Mouse (Mus musculus) liver, embryonic 13.5 days (tissue): ENCODE data around the gene Dmrta1. TPM values are rescaled to one million over a fixed set of nuclear protein-coding genes. Genes with fewer than 3 reads are reported as not detected.
A peak's percentile ranks its signal among the peaks of the same experiment; 100 is the strongest.
"Not testable (repeated sequence)": the region's sequence is repeated elsewhere in the genome, so short reads cannot be mapped to it uniquely, and the experiment has no call there.

Source experiments
- ATAC-seq: fragments of 200-750 bp; cut with Nextera tagmentation; 2 replicates; pipeline ENCODE4 v1.8.0; 2017; ENCODE audit warnings: low read depth, mild to moderate bottlenecking, moderate number of reproducible peaks, moderate library complexity
- DNase-seq: peaks from one replicate; pipeline ENCODE4 v3.0.0; 2022
- H3K27ac ChIP-seq: fragments of 300-500 bp; sonication (generic); 2 replicates; pipeline ENCODE4 v1.5.1; 2015; ENCODE audit warnings: moderate library complexity, mild to moderate bottlenecking, inconsistent platforms
- H3K27me3 ChIP-seq: fragments of 300-500 bp; sonication (generic); 2 replicates; pipeline ENCODE4 v1.6.1; 2015; ENCODE audit warnings: mild to moderate bottlenecking, inconsistent platforms
- H3K36me3 ChIP-seq: fragments of 300-500 bp; sonication (generic); 2 replicates; pipeline ENCODE4 v1.6.1; 2015; ENCODE audit warnings: mild to moderate bottlenecking, inconsistent platforms
- H3K4me1 ChIP-seq: fragments of 300-500 bp; sonication (generic); replicated peaks from 2 replicates; pipeline ENCODE4 v1.6.1; 2015; ENCODE audit warnings: inconsistent platforms
- H3K4me2 ChIP-seq: fragments of 300-500 bp; sonication (generic); 2 replicates; pipeline ENCODE4 v1.6.1; 2015; ENCODE audit warnings: inconsistent platforms, mild to moderate bottlenecking, moderate library complexity
- H3K4me3 ChIP-seq: fragments of 300-500 bp; sonication (generic); replicated peaks from 2 replicates; pipeline ENCODE4 v1.5.1; 2015; ENCODE audit warnings: mild to moderate bottlenecking, inconsistent platforms
- H3K9ac ChIP-seq: fragments of 300-500 bp; sonication (generic); 2 replicates; pipeline ENCODE4 v1.6.1; 2015; ENCODE audit warnings: mild to moderate bottlenecking, inconsistent platforms
- H3K9me3 ChIP-seq: fragments of 300-500 bp; sonication (generic); replicated peaks from 2 replicates; pipeline ENCODE4 v1.6.1; 2016; ENCODE audit warnings: inconsistent platforms
- WGBS: fragments of 180-500 bp; shearing (Covaris S2); methylation state at CpG from one replicate; pipeline ENCODE4 v1.1.7; 2015; ENCODE audit not compliant: insufficient replicate concordance; 5-methylcytosine and 5-hydroxymethylcytosine counted together
- polyA plus RNA-seq: library from polyadenylated mRNA; unstranded; fragments of >200 nt; fragmentation: Nextera tagmentation; extraction: Ambion mirVana; gene quantifications from 2 replicates; pipeline ENCODE4 v1.2.1, GENCODE M21; 2015

Dmrta1 gene
- polyA plus RNA-seq, 1 experiment from 2014 or later, result not detected

- ATAC-seq (no peak), DNase-seq (no peak)
- Histone ChIP-seq H3K4me2 (no peak overlapping the region), H3K4me3 (no peak overlapping the region), H3K36me3 (no peaks in the 10 kb centered on the region), H3K27me3 (no peaks in the 10 kb centered on the region), H3K27ac (no peak overlapping the region), H3K4me1 (no peaks in the 10 kb centered on the region), H3K9me3 (no peaks in the 10 kb centered on the region), H3K9ac (no peak overlapping the region)
- WGBS, result 67% methylated on average over 5 of the region's 5 CpGs
Observed at GRCm38 (mm10) chr4:89678713-89679112, 523 bp upstream of the Dmrta1 start.

GRCm38 (mm10) chr4:89687961-89688803 lies 8.9 kb downstream of the Dmrta1 start:
- peaks cover 46% of the 10 kb centered on the region for H3K27me3 ChIP-seq
- WGBS, result 1% methylated on average over 78 of the region's 78 CpGs
- ATAC-seq, result peak; percentile 20; the same call in 1 of the 2 replicates

DNA sequence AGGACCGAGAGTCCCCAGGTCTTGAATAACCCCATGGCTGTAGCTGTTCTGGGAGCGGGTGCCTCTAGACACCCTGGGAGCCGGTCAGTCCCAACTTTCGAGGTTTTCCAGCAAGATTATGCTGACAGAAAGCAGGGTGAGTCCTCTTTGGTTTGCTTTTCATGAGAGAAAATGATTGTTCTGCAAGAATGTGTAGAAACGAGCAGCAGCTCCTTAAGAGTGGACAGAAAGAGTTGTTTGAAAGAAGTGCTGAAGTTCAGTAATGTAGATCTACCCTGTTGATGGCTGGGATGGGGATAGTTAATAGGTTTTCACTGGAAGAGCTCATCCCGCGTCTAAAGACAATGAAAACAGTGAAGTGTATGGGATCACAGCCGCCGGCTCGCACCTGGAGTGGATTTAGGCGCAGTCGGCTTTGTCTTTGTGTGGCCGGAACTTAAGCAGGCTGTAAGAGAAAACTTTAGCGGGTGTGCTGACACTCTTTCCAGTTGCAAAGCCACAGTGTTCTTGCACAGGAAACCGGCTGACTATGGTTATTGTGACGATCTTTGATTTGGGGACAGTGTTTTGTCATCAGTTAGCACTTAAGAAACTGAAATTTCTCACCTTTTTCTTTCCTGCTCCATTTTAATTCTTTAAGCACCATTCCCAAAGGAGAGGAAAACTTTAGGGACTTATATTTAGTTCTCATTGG lies 9.7 kb downstream of the Dmrta1 start:
- ATAC-seq, result no peak
- WGBS, result 4% methylated on average over 16 of the region's 16 CpGs

More at GRCm38 (mm10) chr4:89687961-89688803, 8.9 kb downstream of the Dmrta1 start:
- no peaks in the 10 kb centered on the region for H3K4me1 ChIP-seq
- no peaks in the 10 kb centered on the region for H3K36me3 ChIP-seq
- H3K9me3 ChIP-seq, result no peaks in the 10 kb centered on the region
- DNase-seq, result no peak
- no peak overlapping the region for H3K27ac ChIP-seq
- H3K4me2 ChIP-seq, result peak overlapping the region; percentile 51
- H3K9ac ChIP-seq, result no peak overlapping the region
- H3K4me3 ChIP-seq, result peak overlapping the region; percentile 30

GRCm38 (mm10) chr4:89691936-89692335 lies 12.7 kb downstream of the Dmrta1 start:
- no peak overlapping the region for H3K27ac ChIP-seq
- H3K4me3 ChIP-seq, result no peak overlapping the region
- H3K9ac ChIP-seq, result no peak overlapping the region
- no peaks in the 10 kb centered on the region for H3K36me3 ChIP-seq
- WGBS, result 72% methylated on average over 6 of the region's 6 CpGs
- H3K4me1 ChIP-seq, result no peaks in the 10 kb centered on the region
- DNase-seq (no peak), ATAC-seq (no peak)
- H3K27me3 ChIP-seq, result peaks cover 38% of the 10 kb centered on the region
- H3K4me2 ChIP-seq, result no peak overlapping the region
- no peaks in the 10 kb centered on the region for H3K9me3 ChIP-seq

More for the DNA sequence above, 9.7 kb downstream of the Dmrta1 start:
- Histone ChIP-seq H3K27ac (no peak overlapping the region), H3K4me2 (peak overlapping the region; percentile 51), H3K4me1 (no peaks in the 10 kb centered on the region), H3K36me3 (no peaks in the 10 kb centered on the region), H3K27me3 (peaks cover 46% of the 10 kb centered on the region), H3K4me3 (peak overlapping the region; percentile 30), H3K9me3 (no peaks in the 10 kb centered on the region), H3K9ac (no peak overlapping the region)
- DNase-seq, result no peak

DNA sequence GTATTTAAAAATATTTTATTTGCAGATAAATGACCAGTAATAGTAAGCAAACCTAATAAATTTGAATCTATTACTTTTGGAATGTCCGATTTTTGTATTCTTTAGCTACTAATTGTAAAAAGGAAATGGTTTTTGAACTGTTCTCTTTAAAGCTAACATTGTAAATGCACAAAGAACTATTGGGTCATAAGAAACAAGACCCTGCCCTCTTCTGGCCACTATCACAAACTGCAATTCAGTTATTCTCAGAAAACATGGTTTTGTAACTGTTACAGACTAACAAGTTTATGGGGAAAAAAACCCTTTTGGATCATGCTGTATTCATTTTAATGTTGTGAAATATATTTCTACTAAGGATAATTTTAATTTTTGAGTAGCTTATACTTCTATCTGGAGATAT lies 13.5 kb downstream of the Dmrta1 start:
- Histone ChIP-seq H3K4me2 (no peak overlapping the region), H3K27ac (no peak overlapping the region), H3K27me3 (peaks cover 29% of the 10 kb centered on the region)

GRCm38 (mm10) chr4:89695589-89695988 lies 16.4 kb downstream of the Dmrta1 start:
- Histone ChIP-seq H3K4me2 (no peak overlapping the region), H3K9ac (no peak overlapping the region), H3K27ac (no peak overlapping the region), H3K9me3 (no peaks in the 10 kb centered on the region), H3K4me3 (no peak overlapping the region), H3K27me3 (peaks cover 8% of the 10 kb centered on the region), H3K36me3 (no peaks in the 10 kb centered on the region), H3K4me1 (no peaks in the 10 kb centered on the region)
- DNase-seq (no peak), ATAC-seq (no peak)
- WGBS, result 53% methylated on average over 5 of the region's 5 CpGs

More for the DNA sequence above, 13.5 kb downstream of the Dmrta1 start:
- Histone ChIP-seq H3K4me1 (no peaks in the 10 kb centered on the region), H3K4me3 (no peak overlapping the region), H3K9ac (no peak overlapping the region), H3K36me3 (no peaks in the 10 kb centered on the region), H3K9me3 (no peaks in the 10 kb centered on the region)
- ATAC-seq (no peak), DNase-seq (no peak)
- 14% methylated on average over 1 of the region's 1 CpGs for WGBS

- Histone ChIP-seq H3K9ac (no peak overlapping the region), H3K4me1 (no peaks in the 10 kb centered on the region), H3K27me3 (no peaks in the 10 kb centered on the region), H3K9me3 (no peaks in the 10 kb centered on the region), H3K36me3 (no peaks in the 10 kb centered on the region), H3K27ac (no peak overlapping the region), H3K4me2 (no peak overlapping the region), H3K4me3 (no peak overlapping the region)
- DNase-seq, result no peak
- ATAC-seq, result no peak
Observed at GRCm38 (mm10) chr4:89697951-89698350, 18.7 kb downstream of the Dmrta1 start.

- not testable (repeated sequence) for DNase-seq, H3K36me3 ChIP-seq, H3K4me1 ChIP-seq, H3K9me3 ChIP-seq, ATAC-seq, H3K27ac ChIP-seq, H3K4me3 ChIP-seq, H3K4me2 ChIP-seq, H3K27me3 ChIP-seq, H3K9ac ChIP-seq
- WGBS, result 40% methylated on average over 1 of the region's 1 CpGs
Observed at GRCm38 (mm10) chr4:89723526-89724190, 44.4 kb downstream of the Dmrta1 start.
